27 mouse cellular contexts compared by ENCODE assay signal in genomic region chr4:33481721-33482120, GRCm38 (mm10).
DNase-seq lines count a peak whose midpoint lies in the region; ATAC-seq lines count a peak whose summit lies in the region.
"Had no signal": no experiment of that assay in that cellular context is flagged by ENCODE, and none has a peak within 500 bp of the region (broad histone marks: within the 10 kb centered on the region; RNA-seq: fewer than 3 reads in every experiment).

No protein-coding gene starts in this region.

- H3K4me1 ChIP-seq in forebrain, embryonic 14.5 days (ENCODE audit: control insufficient read depth, insufficient read depth, low read length), result peaks cover 6% of the 10 kb centered on the region; the same call in 1 of the 2 replicates
- H3K4me1 ChIP-seq in forebrain, embryonic 12.5 days, result peaks cover 9% of the 10 kb centered on the region
- H3K4me1 ChIP-seq in midbrain, embryonic 11.5 days (ENCODE audit: control insufficient read depth, insufficient read depth, low read length), result no peaks in the 10 kb centered on the region; the same call in 1 of the 2 replicates
- H3K4me1 ChIP-seq in midbrain, embryonic 16.5 days (ENCODE audit: control insufficient read depth, insufficient read depth, low read length), result peaks cover 5% of the 10 kb centered on the region; the same call in 1 of the 2 replicates
- no peaks in the 10 kb centered on the region for H3K4me1 ChIP-seq in midbrain, embryonic 12.5 days
- H3K4me1 ChIP-seq in midbrain, embryonic 15.5 days, result no peaks in the 10 kb centered on the region
- H3K4me1 ChIP-seq: heart, embryonic 10.5 days; heart, embryonic 13.5 days had no signal

- H3K36me3 ChIP-seq in forebrain, embryonic 14.5 days (ENCODE audit: control insufficient read depth, insufficient read depth, low read length), result no peaks in the 10 kb centered on the region
- H3K36me3 ChIP-seq in forebrain, embryonic 12.5 days (replicated peaks), result no peaks in the 10 kb centered on the region
- no peaks in the 10 kb centered on the region for H3K36me3 ChIP-seq in midbrain, embryonic 11.5 days (ENCODE audit: control insufficient read depth, insufficient read depth, low read length)
- no peaks in the 10 kb centered on the region for H3K36me3 ChIP-seq in midbrain, embryonic 16.5 days (ENCODE audit: control insufficient read depth, insufficient read depth, low read length)
- H3K36me3 ChIP-seq in midbrain, embryonic 12.5 days, result no peaks in the 10 kb centered on the region
- no peaks in the 10 kb centered on the region for H3K36me3 ChIP-seq in midbrain, embryonic 15.5 days (replicated peaks)

- H3K27ac ChIP-seq in forebrain, embryonic 14.5 days (ENCODE audit: low read depth, low read length), result 0 out of 2 replicates have a peak overlapping the region, but pooled peaks have one; percentile 44
- H3K27ac ChIP-seq in forebrain, embryonic 12.5 days, result no peak overlapping the region; the same call in 1 of the 2 replicates
- no peak overlapping the region for H3K27ac ChIP-seq in midbrain, embryonic 11.5 days (ENCODE audit: low read depth, low read length)
- H3K27ac ChIP-seq in midbrain, embryonic 16.5 days (ENCODE audit: low read length), result no peak overlapping the region
- peak overlapping the region; percentile 55 for H3K27ac ChIP-seq in midbrain, embryonic 12.5 days (replicated peaks)
- H3K27ac ChIP-seq in midbrain, embryonic 15.5 days, result 0 out of 2 replicates have a peak overlapping the region, but pooled peaks have one; percentile 6
- H3K27ac ChIP-seq: heart, adult 2 months; heart, embryonic 10.5 days; heart, embryonic 13.5 days; hindbrain, embryonic 14.5 days; hindbrain, postnatal 0 days had no signal

- DNase-seq in forebrain, embryonic 14.5 days (ENCODE audit: low spot score), result peak; percentile 61
- peak; percentile 81 for DNase-seq in midbrain, embryonic 11.5 days (ENCODE audit: low spot score, missing footprints)
- no peak for DNase-seq in kidney, postnatal 4 days
- DNase-seq: adrenal gland, adult 2 months; adrenal gland, postnatal 25 days; B cell, adult 2 months; cerebellum, adult 18-20 months; cerebellum, adult 9-10 months; cerebellum, postnatal 14 days; gastrocnemius, postnatal 10 days; gastrocnemius, postnatal 36 days; heart, adult 2 months; heart, postnatal 14 days; heart, postnatal 4 days had no signal

- no peaks in the 10 kb centered on the region for H3K9me3 ChIP-seq in forebrain, embryonic 14.5 days (replicated peaks; ENCODE audit: control insufficient read depth, low read length)
- no peaks in the 10 kb centered on the region for H3K9me3 ChIP-seq in forebrain, embryonic 12.5 days
- no peaks in the 10 kb centered on the region for H3K9me3 ChIP-seq in midbrain, embryonic 11.5 days (ENCODE audit: control insufficient read depth, low read length)
- no peaks in the 10 kb centered on the region for H3K9me3 ChIP-seq in midbrain, embryonic 16.5 days (replicated peaks; ENCODE audit: control insufficient read depth, low read length, poor library complexity, severe bottlenecking)
- H3K9me3 ChIP-seq in midbrain, embryonic 12.5 days, result no peaks in the 10 kb centered on the region
- H3K9me3 ChIP-seq in midbrain, embryonic 15.5 days, result no peaks in the 10 kb centered on the region
- H3K9me3 ChIP-seq: G1E; heart, embryonic 10.5 days; heart, embryonic 13.5 days had no signal

- H3K27me3 ChIP-seq in forebrain, embryonic 14.5 days (replicated peaks; ENCODE audit: control insufficient read depth, insufficient read depth, low read length), result no peaks in the 10 kb centered on the region
- H3K27me3 ChIP-seq in forebrain, embryonic 12.5 days, result no peaks in the 10 kb centered on the region
- H3K27me3 ChIP-seq in midbrain, embryonic 11.5 days (ENCODE audit: control insufficient read depth, insufficient read depth, low read length), result no peaks in the 10 kb centered on the region
- no peaks in the 10 kb centered on the region for H3K27me3 ChIP-seq in midbrain, embryonic 16.5 days (ENCODE audit: control insufficient read depth, insufficient read depth, low read depth, low read length)
- no peaks in the 10 kb centered on the region for H3K27me3 ChIP-seq in midbrain, embryonic 12.5 days
- no peaks in the 10 kb centered on the region for H3K27me3 ChIP-seq in midbrain, embryonic 15.5 days (replicated peaks)
- H3K27me3 ChIP-seq: CH12.LX; heart, embryonic 13.5 days had no signal

- ATAC-seq in forebrain, embryonic 14.5 days, result peak; percentile 86
- no peak for ATAC-seq in forebrain, embryonic 12.5 days (ENCODE audit: low FRiP score)
- peak; percentile 63; the same call in 1 of the 2 replicates for ATAC-seq in midbrain, embryonic 11.5 days (ENCODE audit: low FRiP score)
- ATAC-seq in midbrain, embryonic 16.5 days, result no peak
- no peak for ATAC-seq in midbrain, embryonic 12.5 days (ENCODE audit: low FRiP score, low read depth)
- 0 out of 2 replicates have a peak, but pooled peaks have one; percentile 37 for ATAC-seq in midbrain, embryonic 15.5 days (replicated peaks)
- ATAC-seq in megakaryocyte progenitor cell, adult 5-6 weeks (replicated peaks; ENCODE audit: poor library complexity), result no peak
- ATAC-seq: hindbrain, postnatal 0 days; inflammation-experienced regulatory T-cells, adult 6 months; intestine, embryonic 16.5 days had no signal

- no peak overlapping the region for H3K4me2 ChIP-seq in forebrain, embryonic 14.5 days (ENCODE audit: low read length)
- H3K4me2 ChIP-seq in forebrain, embryonic 12.5 days, result no peak overlapping the region
- no peak overlapping the region for H3K4me2 ChIP-seq in midbrain, embryonic 11.5 days
- H3K4me2 ChIP-seq in midbrain, embryonic 16.5 days (ENCODE audit: low read length), result no peak overlapping the region
- no peak overlapping the region for H3K4me2 ChIP-seq in midbrain, embryonic 12.5 days (replicated peaks)
- H3K4me2 ChIP-seq in midbrain, embryonic 15.5 days, result no peak overlapping the region
- H3K4me2 ChIP-seq: heart, embryonic 13.5 days; hindbrain, embryonic 14.5 days had no signal

- no peak overlapping the region for H3K9ac ChIP-seq in forebrain, embryonic 14.5 days (ENCODE audit: low read length)
- no peak overlapping the region for H3K9ac ChIP-seq in forebrain, embryonic 12.5 days
- H3K9ac ChIP-seq in midbrain, embryonic 11.5 days (ENCODE audit: low read length), result no peak overlapping the region
- H3K9ac ChIP-seq in midbrain, embryonic 16.5 days (ENCODE audit: low read depth, low read length), result no peak overlapping the region
- no peak overlapping the region for H3K9ac ChIP-seq in midbrain, embryonic 12.5 days (replicated peaks)
- H3K9ac ChIP-seq in midbrain, embryonic 15.5 days, result no peak overlapping the region
- H3K9ac ChIP-seq: heart, embryonic 13.5 days; hindbrain, embryonic 14.5 days had no signal

- no peak overlapping the region for H3K4me3 ChIP-seq in forebrain, embryonic 14.5 days (ENCODE audit: low read depth, low read length)
- no peak overlapping the region for H3K4me3 ChIP-seq in forebrain, embryonic 12.5 days (replicated peaks)
- no peak overlapping the region for H3K4me3 ChIP-seq in midbrain, embryonic 11.5 days (ENCODE audit: low read depth, low read length)
- H3K4me3 ChIP-seq in midbrain, embryonic 16.5 days (ENCODE audit: low read depth, low read length), result no peak overlapping the region
- no peak overlapping the region for H3K4me3 ChIP-seq in midbrain, embryonic 12.5 days
- H3K4me3 ChIP-seq in midbrain, embryonic 15.5 days, result no peak overlapping the region
- H3K4me3 ChIP-seq: heart, adult 2 months; heart, embryonic 10.5 days; heart, embryonic 13.5 days had no signal

Comparison
In these comparisons a context has a peak if more than half of its experiments do, and no peak if none do; other contexts are left out.
1. ATAC-seq: peak in forebrain, embryonic 14.5 days (single experiment), midbrain, embryonic 11.5 days (single experiment) and midbrain, embryonic 15.5 days (single experiment); none in forebrain, embryonic 12.5 days (single experiment), midbrain, embryonic 16.5 days (single experiment), midbrain, embryonic 12.5 days (single experiment) and megakaryocyte progenitor cell, adult 5-6 weeks (single experiment).
2. H3K27ac ChIP-seq: peak in forebrain, embryonic 14.5 days (single experiment), midbrain, embryonic 12.5 days (single experiment) and midbrain, embryonic 15.5 days (single experiment); none in forebrain, embryonic 12.5 days (single experiment), midbrain, embryonic 11.5 days (single experiment) and midbrain, embryonic 16.5 days (single experiment).
3. DNase-seq: peak in forebrain, embryonic 14.5 days (single experiment) and midbrain, embryonic 11.5 days (single experiment); none in kidney, postnatal 4 days (0 of 2).